Mouse (Mus musculus) hindbrain, embryonic 14.5 days (tissue): ENCODE data around the gene Fam186b. TPM values are rescaled to one million over a fixed set of nuclear protein-coding genes. Genes with fewer than 3 reads are reported as not detected.

ENCODE experiments used
- ATAC-seq: fragments of 200-750 bp; cut with Nextera tagmentation; 2 replicates; pipeline ENCODE4 v1.8.0; 2017; ENCODE audit warnings: moderate number of reproducible peaks, mild to moderate bottlenecking, moderate TSS enrichment, moderate library complexity; ENCODE audit not compliant: low FRiP score
- DNase-seq: peaks from one replicate; pipeline ENCODE4 v3.0.0-alpha.2; 2015; ENCODE audit warnings: low spot score
- H3K27ac ChIP-seq: fragments of 300-500 bp; sonication (generic); 2 replicates; pipeline ENCODE4 v1.5.1; 2014; ENCODE audit warnings: mild to moderate bottlenecking, moderate library complexity
- H3K27me3 ChIP-seq: fragments of 300-500 bp; sonication (generic); 2 replicates; pipeline ENCODE4 v1.6.1; 2014; ENCODE audit warnings: mild to moderate bottlenecking, low read length, mixed read lengths; ENCODE audit not compliant: control insufficient read depth, insufficient read depth
- H3K36me3 ChIP-seq: fragments of 300-500 bp; sonication (generic); replicated peaks from 2 replicates; pipeline ENCODE4 v1.6.1; 2014; ENCODE audit not compliant: control insufficient read depth, insufficient read depth
- H3K4me1 ChIP-seq: fragments of 300-500 bp; sonication (generic); replicated peaks from 2 replicates; pipeline ENCODE4 v1.6.1; 2014; ENCODE audit warnings: antibody characterized with exemption, low read length, mixed read lengths; ENCODE audit not compliant: control insufficient read depth, insufficient read depth
- H3K4me2 ChIP-seq: fragments of 300-500 bp; sonication (generic); replicated peaks from 2 replicates; pipeline ENCODE4 v1.6.1; 2014; ENCODE audit warnings: mild to moderate bottlenecking, moderate library complexity
- H3K4me3 ChIP-seq: fragments of 300-500 bp; sonication (generic); replicated peaks from 2 replicates; pipeline ENCODE4 v1.5.1; 2014; ENCODE audit warnings: mild to moderate bottlenecking, low read length
- H3K9ac ChIP-seq: fragments of 300-500 bp; sonication (generic); 2 replicates; pipeline ENCODE4 v1.6.1; 2014
- H3K9me3 ChIP-seq: fragments of 300-500 bp; sonication (generic); 2 replicates; pipeline ENCODE4 v1.6.1; 2016; ENCODE audit warnings: low read length; ENCODE audit not compliant: control insufficient read depth
- WGBS: fragments of 180-500 bp; shearing (Covaris S2); extraction: QIAGEN DNeasy Blood & Tissue Kit; methylation state at CpG from one replicate; pipeline ENCODE4 v1.1.7; 2014; 5-methylcytosine and 5-hydroxymethylcytosine counted together
- polyA plus RNA-seq: library from polyadenylated mRNA; unstranded; fragments of >200 nt; fragmentation: Nextera tagmentation; extraction: Ambion mirVana; gene quantifications from 2 replicates; pipeline ENCODE4 v1.2.1, GENCODE M21; 2014

The Fam186b gene
- polyA plus RNA-seq, 1 experiment from 2014 or later, result 0.39 TPM

DNA sequence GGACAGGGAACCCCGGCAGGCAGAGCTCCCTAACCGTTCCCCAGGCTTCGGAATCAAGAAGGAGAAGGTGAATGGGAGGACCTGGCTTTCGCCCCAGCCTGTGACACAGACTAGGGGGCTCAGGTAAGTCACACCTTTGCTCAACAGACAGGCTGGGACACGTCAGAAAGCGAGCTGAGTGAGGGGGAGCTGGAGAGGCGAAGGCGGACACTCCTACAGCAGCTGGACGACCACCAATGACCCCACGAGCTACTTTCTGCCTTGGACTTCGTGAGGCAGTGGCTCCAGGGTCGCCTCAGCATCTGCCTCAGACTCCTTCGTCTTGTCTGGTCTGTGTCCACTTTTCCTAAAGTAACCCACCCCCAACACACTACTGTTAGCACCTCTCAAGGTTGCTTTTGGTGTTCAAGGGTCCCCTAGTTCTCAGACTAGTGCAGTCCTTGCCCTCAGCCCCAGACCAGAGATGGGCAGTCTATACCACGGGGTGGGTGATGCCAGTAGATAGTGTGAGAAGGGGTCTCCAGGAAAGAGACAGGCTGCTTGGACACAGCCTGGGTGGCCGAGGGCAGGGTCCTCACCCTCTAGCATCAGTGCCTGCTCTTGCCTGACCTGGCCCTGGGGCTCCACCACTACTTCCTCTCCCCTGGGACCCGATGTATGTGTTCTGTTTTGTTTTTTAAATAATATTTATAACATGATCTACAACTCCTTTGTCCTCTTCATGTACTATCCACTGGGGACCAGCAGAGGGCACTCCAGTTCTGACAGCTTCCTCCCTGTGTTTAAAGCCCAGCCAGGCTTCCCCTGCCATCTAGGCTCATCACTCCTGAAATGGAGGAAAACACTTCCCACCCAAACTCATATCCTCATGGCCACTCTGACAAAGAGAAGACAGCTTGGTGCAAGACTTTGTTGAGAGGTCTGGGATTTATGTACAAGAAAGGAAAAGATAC is 20.9 kb upstream of the Fam186b start:
- Histone ChIP-seq H3K9me3 (no peaks in the 10 kb centered on the region), H3K4me2 (no peak overlapping the region), H3K4me3 (no peak overlapping the region), H3K36me3 (peaks cover 99% of the 10 kb centered on the region), H3K4me1 (no peaks in the 10 kb centered on the region), H3K27ac (peak overlapping the region; percentile 74), H3K9ac (peak overlapping the region; percentile 38; the same call in 1 of the 2 replicates), H3K27me3 (no peaks in the 10 kb centered on the region)
- ATAC-seq (peak; percentile 38), DNase-seq (peak; percentile 85)
- WGBS, result 85% methylated on average over 16 of the region's 16 CpGs

DNA sequence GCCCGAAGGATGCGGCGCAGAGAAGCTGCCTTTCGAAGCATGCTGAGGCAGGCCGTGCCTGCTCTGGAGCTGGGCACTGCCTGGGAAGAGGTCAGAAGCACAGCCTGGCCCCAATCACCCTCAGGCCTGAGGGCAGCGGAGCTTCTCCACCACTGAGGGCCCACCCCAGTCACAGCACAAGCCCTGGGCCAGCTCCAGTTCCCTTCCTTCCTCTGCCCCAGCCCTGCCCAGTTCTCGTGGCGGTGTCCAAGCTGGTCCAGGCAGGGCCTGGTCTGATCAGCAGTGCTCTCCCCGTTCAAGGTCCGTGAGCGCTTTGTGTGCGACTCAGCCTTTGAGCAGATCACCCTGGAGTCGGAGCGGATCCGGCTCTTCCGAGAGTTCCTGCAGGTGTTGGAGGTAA is 19.2 kb upstream of the Fam186b start:
- Histone ChIP-seq H3K9me3 (no peaks in the 10 kb centered on the region), H3K9ac (no peak overlapping the region), H3K27me3 (no peaks in the 10 kb centered on the region), H3K4me2 (no peak overlapping the region), H3K4me3 (no peak overlapping the region), H3K27ac (no peak overlapping the region), H3K36me3 (peaks cover 99% of the 10 kb centered on the region), H3K4me1 (no peaks in the 10 kb centered on the region)
- ATAC-seq (no peak), DNase-seq (no peak)
- WGBS, result 92% methylated on average over 16 of the region's 16 CpGs

DNA sequence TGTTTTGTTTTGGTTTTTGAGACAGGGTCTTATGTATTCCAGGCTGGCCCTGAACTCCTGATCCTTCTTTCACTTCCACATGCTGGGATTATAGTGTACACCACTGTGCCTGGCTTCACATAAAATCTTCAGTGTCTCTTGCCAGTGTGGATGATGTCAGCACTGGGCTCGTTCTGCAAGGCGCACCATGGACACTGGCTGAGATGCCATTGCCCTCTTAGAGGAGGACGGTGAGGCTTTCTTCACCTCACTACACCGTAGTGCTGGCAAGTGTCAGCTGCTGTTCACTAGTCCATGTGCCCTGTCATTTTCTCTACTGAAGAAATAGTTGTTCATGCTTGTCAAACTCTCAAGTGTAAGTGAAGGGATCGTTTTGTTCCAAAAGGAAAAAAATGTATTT is 14.9 kb upstream of the Fam186b start:
- ATAC-seq, result no peak

DNA sequence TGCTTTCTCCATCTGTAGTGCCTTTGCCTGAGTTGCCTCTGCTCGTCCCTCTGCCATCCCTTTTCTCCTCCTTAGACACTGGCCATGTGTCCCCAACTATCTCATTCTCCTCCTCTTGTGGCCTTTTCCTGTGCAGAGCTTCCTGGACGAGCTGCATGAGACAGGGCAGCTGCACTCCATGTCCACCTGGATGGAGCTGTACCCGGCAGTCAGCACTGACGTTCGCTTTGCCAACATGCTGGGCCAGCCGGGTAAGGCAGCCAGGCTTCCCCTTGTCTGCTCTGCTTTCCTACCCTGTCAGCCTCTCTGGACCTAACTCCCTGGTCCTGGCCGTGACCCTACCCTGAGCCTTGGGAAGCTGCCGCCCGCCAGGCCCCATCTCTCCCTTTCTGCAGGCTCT is 13.9 kb upstream of the Fam186b start:
- Histone ChIP-seq H3K9ac (no peak overlapping the region), H3K4me2 (no peak overlapping the region), H3K27ac (no peak overlapping the region), H3K27me3 (no peaks in the 10 kb centered on the region), H3K4me1 (no peaks in the 10 kb centered on the region), H3K9me3 (no peaks in the 10 kb centered on the region), H3K4me3 (no peak overlapping the region), H3K36me3 (peaks cover 99% of the 10 kb centered on the region)
- ATAC-seq, result no peak
- no peak for DNase-seq
- 96% methylated on average over 9 of the region's 9 CpGs for WGBS

More for the DNA sequence above, 14.9 kb upstream of the Fam186b start:
- WGBS, result 94% methylated on average over 5 of the region's 5 CpGs
- no peak overlapping the region for H3K9ac ChIP-seq
- no peak overlapping the region for H3K4me2 ChIP-seq
- H3K4me1 ChIP-seq, result no peaks in the 10 kb centered on the region
- no peaks in the 10 kb centered on the region for H3K9me3 ChIP-seq
- no peak for DNase-seq
- H3K27ac ChIP-seq, result no peak overlapping the region
- no peak overlapping the region for H3K4me3 ChIP-seq
- H3K36me3 ChIP-seq, result peaks cover 99% of the 10 kb centered on the region
- H3K27me3 ChIP-seq, result no peaks in the 10 kb centered on the region

DNA sequence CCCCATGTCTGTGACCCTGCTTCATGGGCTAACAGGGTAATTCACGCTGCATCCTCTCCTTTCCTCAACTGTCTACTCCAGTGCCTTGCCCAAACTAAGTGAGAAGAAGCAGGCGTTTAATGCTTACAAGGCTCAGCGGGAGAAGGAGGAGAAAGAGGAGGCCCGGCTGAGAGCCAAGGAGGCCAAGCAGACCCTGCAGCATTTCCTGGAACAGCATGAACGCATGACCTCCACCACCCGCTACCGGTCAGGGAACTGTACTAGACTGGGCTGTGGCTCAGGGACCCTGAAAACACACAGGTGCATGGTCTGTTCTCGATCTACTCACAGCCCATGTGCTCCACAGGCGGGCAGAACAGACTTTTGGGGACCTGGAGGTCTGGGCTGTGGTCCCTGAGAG is 11.8 kb upstream of the Fam186b start:
- no peak overlapping the region for H3K4me3 ChIP-seq
- H3K9ac ChIP-seq, result no peak overlapping the region
- 87% methylated on average over 9 of the region's 9 CpGs for WGBS
- no peaks in the 10 kb centered on the region for H3K27me3 ChIP-seq
- H3K9me3 ChIP-seq, result no peaks in the 10 kb centered on the region
- H3K4me2 ChIP-seq, result no peak overlapping the region
- DNase-seq (no peak), ATAC-seq (no peak)
- H3K27ac ChIP-seq, result no peak overlapping the region
- H3K36me3 ChIP-seq, result peaks cover 94% of the 10 kb centered on the region
- H3K4me1 ChIP-seq, result no peaks in the 10 kb centered on the region

DNA sequence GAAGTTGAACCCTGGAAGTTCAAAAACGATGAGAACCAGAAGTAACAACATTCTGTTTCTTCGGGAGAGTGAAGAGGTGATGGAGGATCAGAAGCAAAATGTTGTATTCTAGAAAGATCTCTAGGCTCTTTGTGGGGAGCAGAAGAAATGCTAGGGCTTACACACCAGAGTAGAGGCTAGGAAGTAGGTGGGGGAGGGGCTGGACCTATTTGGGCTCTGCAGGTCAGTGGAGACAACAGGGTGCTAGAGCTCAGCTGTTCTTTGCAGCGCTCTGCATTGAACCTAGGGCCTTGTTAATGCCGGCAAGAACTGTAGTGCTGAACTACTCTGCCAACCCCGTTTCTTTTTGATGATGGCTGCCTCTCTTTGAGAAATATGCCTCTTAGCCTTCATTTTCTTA is 525 bp upstream of the Fam186b start:
- WGBS, result 43% methylated on average over 5 of the region's 5 CpGs
- H3K9me3 ChIP-seq, result no peaks in the 10 kb centered on the region
- H3K27ac ChIP-seq, result peak overlapping the region; percentile 89; the same call in 1 of the 2 replicates
- peak overlapping the region; percentile 76 for H3K9ac ChIP-seq
- H3K27me3 ChIP-seq, result no peaks in the 10 kb centered on the region
- DNase-seq (no peak), ATAC-seq (no peak)
- H3K4me2 ChIP-seq, result peak overlapping the region; percentile 73
- H3K36me3 ChIP-seq, result no peaks in the 10 kb centered on the region
- H3K4me3 ChIP-seq, result peak overlapping the region; percentile 69
- peaks cover 19% of the 10 kb centered on the region for H3K4me1 ChIP-seq

DNA sequence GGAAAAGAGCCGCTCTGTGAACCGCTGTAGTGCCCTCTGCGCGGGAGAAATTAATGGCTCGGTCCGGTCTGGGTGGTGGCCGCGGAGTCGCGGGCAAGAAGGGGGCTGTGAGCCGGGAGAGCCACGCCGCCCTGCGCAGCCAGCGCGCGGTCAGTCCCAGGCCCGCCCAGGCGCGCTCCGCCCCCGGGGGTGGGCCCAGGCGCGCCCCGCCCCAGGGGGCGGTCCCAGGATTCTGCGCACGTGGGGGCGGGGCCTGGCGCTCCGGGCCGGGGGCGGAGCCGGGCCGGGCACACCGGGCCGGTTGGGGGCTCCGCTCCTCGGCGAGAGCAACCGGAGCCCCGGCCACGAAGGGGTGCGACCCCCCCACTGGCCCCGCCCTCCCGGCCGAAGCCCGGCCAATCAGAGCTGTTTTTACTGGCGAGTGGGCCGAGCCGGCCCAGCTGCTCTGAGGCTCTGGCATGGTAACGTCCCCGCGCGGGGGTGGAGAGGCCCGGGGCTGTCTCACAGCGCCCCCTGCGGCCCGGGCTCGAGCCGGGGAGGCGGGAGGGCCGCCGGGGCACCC is 794 bp downstream of the Fam186b start, which contains the start of gene Prpf40b:
Prpf40b (plus strand) TSS at position 275 of the 562 bp plus-strand sequence.
- Histone ChIP-seq H3K27me3 (no peaks in the 10 kb centered on the region), H3K27ac (peak within 1 kb of the TSS; percentile 89), H3K4me1 (peaks cover 19% of the 10 kb centered on the region), H3K4me2 (peak within 1 kb of the TSS; percentile 73), H3K9me3 (no peaks in the 10 kb centered on the region), H3K36me3 (no peaks in the 10 kb centered on the region), H3K4me3 (peak within 1 kb of the TSS; percentile 69), H3K9ac (peak within 1 kb of the TSS; percentile 76)
- DNase-seq (peak; percentile 93), ATAC-seq (peak; percentile 96)
- under 1% methylated on average over 52 of the region's 64 CpGs for WGBS

DNA sequence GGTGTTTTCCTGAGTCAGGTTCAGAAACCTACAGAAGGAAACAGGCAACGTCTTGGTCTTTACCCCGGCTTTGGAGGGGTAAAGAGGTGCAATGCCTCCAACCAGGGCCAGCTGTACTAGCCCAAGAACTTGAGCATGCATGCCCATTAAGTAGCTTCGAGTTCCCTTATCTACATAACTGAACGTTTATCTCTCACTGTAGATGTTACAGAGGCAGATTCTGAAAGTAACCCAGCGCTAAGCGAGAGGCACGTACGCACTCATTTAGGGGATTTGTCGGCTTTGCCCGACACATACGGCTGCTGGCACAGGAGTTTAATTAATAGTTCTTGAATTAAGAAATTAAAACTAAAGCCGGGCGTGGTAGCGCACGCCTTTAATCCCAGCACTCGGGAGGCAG is 1.4 kb downstream of the Fam186b start:
- no peaks in the 10 kb centered on the region for H3K27me3 ChIP-seq
- no peaks in the 10 kb centered on the region for H3K9me3 ChIP-seq
- no peak for DNase-seq
- no peak for ATAC-seq
- peak overlapping the region; percentile 73 for H3K4me2 ChIP-seq
- peak overlapping the region; percentile 76 for H3K9ac ChIP-seq
- H3K4me1 ChIP-seq, result peaks cover 19% of the 10 kb centered on the region
- peak overlapping the region; percentile 69 for H3K4me3 ChIP-seq
- 32% methylated on average over 16 of the region's 16 CpGs for WGBS
- H3K27ac ChIP-seq, result peak overlapping the region; percentile 89; the same call in 1 of the 2 replicates
- H3K36me3 ChIP-seq, result no peaks in the 10 kb centered on the region

DNA sequence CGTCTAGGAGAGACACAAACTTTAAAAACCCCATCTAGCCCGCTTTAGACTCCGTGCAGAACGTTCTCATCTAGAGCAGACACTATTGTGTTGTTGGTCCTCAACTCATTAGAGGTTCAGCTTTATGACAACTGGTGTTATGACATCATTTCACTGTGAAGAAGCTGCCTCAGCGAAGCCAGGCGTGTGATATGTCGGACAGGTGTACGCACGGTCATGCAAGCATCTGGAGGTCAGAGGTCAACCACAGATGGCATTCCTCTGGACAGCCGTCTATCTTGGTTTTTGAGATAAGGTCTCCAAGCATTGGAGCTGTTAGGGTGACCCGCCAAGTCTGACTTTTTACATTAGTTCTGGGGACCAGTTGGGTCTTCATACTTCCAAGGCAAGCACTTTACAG is 5.1 kb downstream of the Fam186b start:
- Histone ChIP-seq H3K9me3 (no peaks in the 10 kb centered on the region), H3K4me2 (no peak overlapping the region), H3K9ac (no peak overlapping the region), H3K27ac (no peak overlapping the region), H3K36me3 (no peaks in the 10 kb centered on the region), H3K27me3 (no peaks in the 10 kb centered on the region), H3K4me1 (peaks cover 6% of the 10 kb centered on the region; the same call in 1 of the 2 replicates), H3K4me3 (no peak overlapping the region)
- ATAC-seq, result no peak
- WGBS, result 93% methylated on average over 11 of the region's 11 CpGs
- DNase-seq, result no peak
